Mouse (Mus musculus) macrophage (primary cell): Measurements from ENCODE around the gene Zfp296. TPM values are rescaled to one million over a fixed set of nuclear protein-coding genes. Genes with fewer than 3 reads are reported as not detected.
A peak's percentile ranks its signal among the peaks of the same experiment; 100 is the strongest.

ENCODE experiments used
- H3K27ac ChIP-seq: fragments of 350-480 bp; formaldehyde crosslinking; 2 replicates; pipeline ENCODE4 v1.9.0; 2021
- H3K36me3 ChIP-seq: fragments of 350-480 bp; formaldehyde crosslinking; 2 replicates; pipeline ENCODE4 v1.9.0; 2021; ENCODE audit errors: inconsistent target
- H3K4me3 ChIP-seq: fragments of 350-480 bp; formaldehyde crosslinking; 2 replicates; pipeline ENCODE4 v1.9.0; 2021; ENCODE audit errors: inconsistent target
- H3K79me2 ChIP-seq: fragments of 350-480 bp; formaldehyde crosslinking; 2 replicates; pipeline ENCODE4 v1.9.0; 2021; ENCODE audit errors: inconsistent target
- WGBS: methylation state at CpG from one replicate; pipeline ENCODE4 v1.1.7; 2026; ENCODE audit warnings: inconsistent platforms; ENCODE audit not compliant: missing documents; 5-methylcytosine and 5-hydroxymethylcytosine counted together
- polyA plus RNA-seq: library from polyadenylated mRNA; stranded (reverse); fragments of 250-400 nt; gene quantifications from 3 replicates; pipeline ENCODE4 v1.2.4, GENCODE M21; 2018; ENCODE audit warnings: inconsistent platforms

The Zfp296 gene
- polyA plus RNA-seq, 1 experiment from 2014 or later: 0.24 TPM

GRCm38 (mm10) chr7:19607291-19607690, 30.2 kb downstream of the Zfp296 start:
- Histone ChIP-seq H3K79me2 (peaks cover 18% of the 10 kb centered on the region), H3K4me3 (no peak overlapping the region), H3K36me3 (peaks cover 46% of the 10 kb centered on the region), H3K27ac (no peak overlapping the region)
- 88% methylated on average over 5 of the region's 5 CpGs for WGBS

DNA sequence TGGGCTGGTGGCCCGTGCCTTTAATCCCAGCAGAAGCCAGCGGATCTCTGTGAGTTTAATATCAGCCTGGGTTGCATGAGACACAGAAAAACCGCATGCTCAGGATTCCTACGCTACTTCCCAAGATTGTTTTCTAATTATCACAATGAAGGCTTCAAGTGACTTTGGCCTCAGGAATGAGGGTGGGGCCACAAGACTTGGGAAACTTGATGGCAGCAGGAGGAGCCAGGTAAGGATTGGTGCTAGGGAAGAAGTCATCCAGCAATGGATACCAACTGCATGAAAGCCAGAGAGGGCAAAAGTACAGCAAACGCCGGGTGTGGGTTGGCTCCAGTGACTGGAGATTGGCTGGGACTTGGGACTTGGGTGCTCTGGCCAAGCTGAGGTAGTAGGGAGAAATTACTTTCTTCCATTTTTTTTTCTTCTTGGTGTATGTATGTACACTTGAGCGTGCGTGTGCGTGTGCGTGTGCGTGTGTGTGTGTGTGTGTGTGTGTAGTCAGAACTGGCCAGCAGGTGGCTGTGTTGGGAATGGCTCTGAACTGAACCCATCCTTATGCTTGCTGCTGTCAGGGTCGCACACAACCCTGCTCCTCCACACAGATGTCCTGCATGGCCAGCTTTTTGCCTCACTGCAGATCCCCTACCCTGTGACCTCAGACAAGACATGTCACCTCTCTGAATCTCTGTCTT, 32.7 kb downstream of the Zfp296 start:
- 92% methylated on average over 12 of the region's 12 CpGs for WGBS
- H3K79me2 ChIP-seq: no peaks in the 10 kb centered on the region
- peaks cover 70% of the 10 kb centered on the region for H3K36me3 ChIP-seq
- H3K27ac ChIP-seq: no peak overlapping the region
- no peak overlapping the region for H3K4me3 ChIP-seq

GRCm38 (mm10) chr7:19610969-19611368, 33.9 kb downstream of the Zfp296 start:
- WGBS: 88% methylated on average over 5 of the region's 5 CpGs
- no peaks in the 10 kb centered on the region for H3K79me2 ChIP-seq
- peaks cover 82% of the 10 kb centered on the region for H3K36me3 ChIP-seq
- no peak overlapping the region for H3K4me3 ChIP-seq
- H3K27ac ChIP-seq: no peak overlapping the region

GRCm38 (mm10) chr7:19615036-19615577, 38.0 kb downstream of the Zfp296 start:
- Histone ChIP-seq H3K36me3 (peaks cover 83% of the 10 kb centered on the region), H3K79me2 (no peaks in the 10 kb centered on the region), H3K4me3 (no peak overlapping the region), H3K27ac (no peak overlapping the region)
- 74% methylated on average over 12 of the region's 12 CpGs for WGBS

DNA sequence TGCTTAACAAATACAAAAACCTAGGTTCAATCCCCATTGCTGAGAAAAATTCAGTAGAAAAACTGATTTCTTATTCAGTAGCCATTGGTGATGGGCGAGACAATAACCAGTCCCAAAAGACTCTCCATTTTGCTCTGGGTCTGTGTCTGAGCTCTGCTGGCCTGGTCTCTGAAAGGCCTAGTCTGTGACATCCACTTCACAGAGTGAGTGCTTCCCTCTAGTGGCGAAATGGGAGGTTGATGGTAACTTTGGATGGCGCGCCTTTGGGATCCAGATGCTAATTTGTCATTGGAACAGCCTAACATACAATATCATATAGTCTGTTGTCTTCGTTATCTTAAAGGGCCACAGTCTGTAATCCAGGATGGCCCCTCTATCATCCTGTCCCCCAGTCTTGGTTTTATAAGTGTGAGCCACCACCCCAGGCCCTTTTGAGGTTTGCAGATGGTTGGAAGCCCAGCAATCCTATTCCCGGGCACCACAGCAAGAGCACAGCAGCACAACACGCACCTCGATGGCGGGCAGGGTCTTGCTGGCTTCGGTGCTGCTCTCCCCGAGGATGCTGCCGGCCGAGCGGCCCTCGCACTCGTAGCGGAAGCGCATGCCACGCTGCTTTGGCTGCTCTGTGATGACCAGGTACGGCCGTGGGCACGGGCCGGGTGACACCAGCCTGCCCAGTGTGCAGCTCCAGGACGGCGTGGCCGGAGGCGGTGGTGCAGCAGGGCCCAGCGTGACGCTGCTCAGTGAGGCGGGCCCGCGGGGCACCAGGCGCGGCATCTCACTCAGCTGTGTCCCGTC, 42.1 kb downstream of the Zfp296 start:
- no peak overlapping the region for H3K4me3 ChIP-seq

GRCm38 (mm10) chr7:19620811-19621210, 43.7 kb downstream of the Zfp296 start:
- peaks cover 56% of the 10 kb centered on the region for H3K36me3 ChIP-seq
- H3K79me2 ChIP-seq: no peaks in the 10 kb centered on the region
- no peak overlapping the region for H3K4me3 ChIP-seq
- WGBS: 94% methylated on average over 7 of the region's 7 CpGs
- H3K27ac ChIP-seq: no peak overlapping the region

More for the DNA sequence above, 42.1 kb downstream of the Zfp296 start:
- 27% methylated on average over 24 of the region's 35 CpGs for WGBS
- Histone ChIP-seq H3K27ac (no peak overlapping the region), H3K36me3 (peaks cover 70% of the 10 kb centered on the region), H3K79me2 (no peaks in the 10 kb centered on the region)

DNA sequence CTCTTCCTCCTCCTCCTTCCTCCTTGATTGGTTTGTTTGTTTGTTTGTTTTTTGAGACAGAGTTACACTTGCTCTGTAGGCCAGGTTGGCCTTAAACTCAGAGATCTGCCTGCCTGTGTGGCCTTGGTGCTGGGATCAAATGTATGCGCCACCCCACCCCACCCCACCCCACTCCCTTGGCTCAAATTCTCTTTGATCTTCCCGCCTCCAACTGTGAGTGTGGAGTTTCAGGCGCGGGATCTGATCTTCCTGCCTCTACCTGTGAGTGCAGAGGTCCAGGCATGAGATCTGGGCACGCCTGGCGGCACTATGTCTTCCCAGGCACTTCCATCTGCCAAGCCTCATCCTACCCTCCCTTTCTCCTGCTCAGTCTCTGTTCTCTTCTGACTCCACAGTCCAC, 45.2 kb downstream of the Zfp296 start:
- 88% methylated on average over 6 of the region's 6 CpGs for WGBS
- H3K36me3 ChIP-seq: peaks cover 46% of the 10 kb centered on the region
- no peak overlapping the region for H3K4me3 ChIP-seq
- no peak overlapping the region for H3K27ac ChIP-seq
- H3K79me2 ChIP-seq: no peaks in the 10 kb centered on the region

DNA sequence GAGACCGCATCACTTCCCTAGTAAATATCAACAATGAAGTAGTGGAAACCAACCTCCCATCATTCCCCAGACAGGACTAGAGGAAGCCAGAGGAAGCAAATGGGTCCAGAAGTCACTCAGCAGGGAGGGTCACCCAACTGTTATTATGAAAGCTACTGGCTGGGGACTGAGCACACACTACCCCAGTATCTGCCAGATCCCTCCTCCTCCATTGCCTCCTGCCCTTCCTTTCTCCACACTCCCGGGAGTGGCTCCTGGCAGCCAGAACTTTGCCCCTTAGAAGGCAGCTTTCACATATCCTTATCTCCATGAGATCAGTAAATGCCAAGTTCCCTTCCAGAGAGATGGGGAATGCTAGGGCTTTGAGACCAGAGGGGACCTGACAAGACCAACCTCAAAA, 46.3 kb downstream of the Zfp296 start:
- 77% methylated on average over 2 of the region's 2 CpGs for WGBS
- peaks cover 4% of the 10 kb centered on the region; the same call in 1 of the 2 replicates for H3K79me2 ChIP-seq
- no peak overlapping the region for H3K4me3 ChIP-seq
- H3K36me3 ChIP-seq: peaks cover 36% of the 10 kb centered on the region
- no peak overlapping the region for H3K27ac ChIP-seq

- H3K79me2 ChIP-seq: peaks cover 4% of the 10 kb centered on the region; the same call in 1 of the 2 replicates
- peak overlapping the region; percentile 42 for H3K4me3 ChIP-seq
- 79% methylated on average over 3 of the region's 3 CpGs for WGBS
- peaks cover 21% of the 10 kb centered on the region for H3K36me3 ChIP-seq
- peak overlapping the region; percentile 52 for H3K27ac ChIP-seq
Observed at GRCm38 (mm10) chr7:19627721-19628120, 50.6 kb downstream of the Zfp296 start.

DNA sequence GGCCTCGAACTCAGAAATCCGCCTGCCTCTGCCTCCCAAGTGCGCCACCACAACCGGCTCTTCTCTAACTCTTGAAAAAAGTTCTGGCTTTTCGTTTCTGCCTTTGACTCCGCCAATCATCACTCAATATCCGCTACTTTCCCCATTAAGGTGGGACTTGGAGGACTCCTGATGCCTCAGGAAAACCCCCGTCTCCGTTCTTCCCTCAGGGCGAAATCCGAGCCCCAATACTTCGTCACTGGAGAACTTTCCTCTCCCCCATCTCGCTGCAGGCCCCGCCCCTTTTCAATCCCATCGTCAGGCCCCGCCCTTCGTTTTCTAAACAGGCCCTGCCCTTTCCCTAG, 51.1 kb downstream of the Zfp296 start:
- peaks cover 17% of the 10 kb centered on the region; the same call in 1 of the 2 replicates for H3K36me3 ChIP-seq
- H3K27ac ChIP-seq: peak overlapping the region; percentile 52
- WGBS: 8% methylated on average over 17 of the region's 17 CpGs

DNA sequence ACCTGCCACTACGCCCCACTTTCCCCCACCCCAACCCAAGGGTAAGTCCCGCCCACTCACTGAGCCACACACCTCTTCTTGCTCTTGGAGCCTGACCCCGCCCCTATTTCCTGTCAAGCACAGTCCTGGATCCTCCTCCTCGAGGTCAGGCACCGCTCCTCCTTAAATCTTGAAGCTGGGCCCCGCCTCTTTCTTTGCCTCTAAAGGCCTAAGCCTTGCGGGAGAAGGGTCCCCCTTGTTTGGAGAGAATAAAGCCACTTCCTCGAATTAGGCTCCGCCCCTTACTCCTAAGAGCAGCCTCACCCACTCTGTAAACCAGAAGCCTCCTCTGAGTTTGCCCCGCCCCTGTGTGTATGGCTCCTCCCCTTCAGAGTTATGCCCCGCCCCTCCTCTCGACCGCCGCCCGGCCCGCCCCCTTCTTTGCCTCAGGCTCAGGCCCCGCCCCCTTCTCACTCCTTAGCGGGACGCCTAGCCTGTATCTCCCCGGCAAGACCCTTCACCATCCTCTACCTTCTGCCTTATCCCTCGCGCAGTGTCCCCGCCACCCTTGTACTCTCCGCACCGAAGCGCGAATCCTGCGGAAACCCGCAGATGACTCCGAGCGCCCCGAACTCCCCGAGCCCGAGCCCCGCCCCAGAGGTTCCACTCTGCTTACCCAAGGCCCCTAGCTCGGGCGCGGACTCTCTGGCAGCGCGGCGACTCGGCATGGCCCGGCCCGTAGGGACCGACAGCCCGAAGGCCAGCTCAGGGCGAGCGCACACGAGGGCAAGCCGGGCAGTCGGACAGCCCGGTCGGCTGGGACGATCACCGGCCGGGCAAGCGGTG, 51.7 kb downstream of the Zfp296 start:
- Histone ChIP-seq H3K79me2 (peaks cover 4% of the 10 kb centered on the region; the same call in 1 of the 2 replicates), H3K4me3 (peak overlapping the region; percentile 42), H3K36me3 (peaks cover 14% of the 10 kb centered on the region; the same call in 1 of the 2 replicates), H3K27ac (peak overlapping the region; percentile 52)
- 2% methylated on average over 47 of the region's 57 CpGs for WGBS

More for the DNA sequence above, 51.1 kb downstream of the Zfp296 start:
- Histone ChIP-seq H3K79me2 (peaks cover 4% of the 10 kb centered on the region; the same call in 1 of the 2 replicates), H3K4me3 (peak overlapping the region; percentile 42)

- WGBS: 1% methylated on average over 24 of the region's 41 CpGs
- Histone ChIP-seq H3K4me3 (peak within 1 kb of the TSS; percentile 42), H3K27ac (peak within 1 kb of the TSS; percentile 52), H3K79me2 (peaks cover 4% of the 10 kb centered on the region; the same call in 1 of the 2 replicates), H3K36me3 (peaks cover 14% of the 10 kb centered on the region)
Observed at GRCm38 (mm10) chr7:19629361-19629734, 52.3 kb downstream of the Zfp296 start, which contains the start of gene Relb. Relb (minus strand) TSS chr7:19629438.
